Mouse (Mus musculus) kidney, embryonic 14.5 days (tissue): Measurements from ENCODE around the gene Ins2. TPM values are rescaled to one million over a fixed set of nuclear protein-coding genes. Genes with fewer than 3 reads are reported as not detected.

Experiments used
- ATAC-seq: fragments of 200-750 bp; cut with Nextera tagmentation; 2 replicates; pipeline ENCODE4 v1.8.0; 2017; ENCODE audit warnings: moderate number of reproducible peaks, mild to moderate bottlenecking, moderate TSS enrichment, moderate library complexity; ENCODE audit not compliant: low FRiP score, low TSS enrichment
- H3K27ac ChIP-seq: fragments of 300-500 bp; sonication (generic); 2 replicates; pipeline ENCODE4 v1.5.1; 2014; ENCODE audit warnings: low read depth, mild to moderate bottlenecking, low read length, moderate library complexity, mixed read lengths
- H3K27me3 ChIP-seq: fragments of 300-500 bp; sonication (generic); 2 replicates; pipeline ENCODE4 v1.6.1; 2014; ENCODE audit warnings: mild to moderate bottlenecking, low read length; ENCODE audit not compliant: control insufficient read depth, insufficient read depth
- H3K36me3 ChIP-seq: fragments of 300-500 bp; sonication (generic); 2 replicates; pipeline ENCODE4 v1.6.1; 2014; ENCODE audit warnings: low read length, mixed read lengths; ENCODE audit not compliant: control insufficient read depth, insufficient read depth
- H3K4me1 ChIP-seq: fragments of 300-500 bp; sonication (generic); 2 replicates; pipeline ENCODE4 v1.6.1; 2014; ENCODE audit warnings: low read length, mixed read lengths; ENCODE audit not compliant: control insufficient read depth, insufficient read depth
- H3K4me2 ChIP-seq: fragments of 300-500 bp; sonication (generic); replicated peaks from 2 replicates; pipeline ENCODE4 v1.6.1; 2014; ENCODE audit warnings: low read depth, mild to moderate bottlenecking, low read length
- H3K4me3 ChIP-seq: fragments of 300-500 bp; sonication (generic); 2 replicates; pipeline ENCODE4 v1.5.1; 2014; ENCODE audit warnings: mild to moderate bottlenecking, low read length
- H3K9ac ChIP-seq: fragments of 300-500 bp; sonication (generic); 2 replicates; pipeline ENCODE4 v1.6.1; 2014; ENCODE audit warnings: low read depth, mild to moderate bottlenecking, low read length, moderate library complexity
- H3K9me3 ChIP-seq: fragments of 300-500 bp; sonication (generic); 2 replicates; pipeline ENCODE4 v1.6.1; 2016; ENCODE audit warnings: low read length; ENCODE audit not compliant: control insufficient read depth
- WGBS: fragments of 180-500 bp; shearing (Covaris S2); extraction: QIAGEN DNeasy Blood & Tissue Kit; methylation state at CpG from one replicate; pipeline ENCODE4 v1.1.7; 2014; 5-methylcytosine and 5-hydroxymethylcytosine counted together
- polyA plus RNA-seq: library from polyadenylated mRNA; unstranded; fragments of >200 nt; fragmentation: Nextera tagmentation; extraction: Ambion mirVana; gene quantifications from 2 replicates; pipeline ENCODE4 v1.2.1, GENCODE M21; 2014

Ins2 gene
- polyA plus RNA-seq, 1 experiment from 2014 or later = 0.81 TPM

- ATAC-seq = no peak
These were observed 43.8 kb downstream of the Ins2 start for GRCm38 (mm10) chr7:142699334-142699860.

GRCm38 (mm10) chr7:142678611-142679010 lies 64.6 kb downstream of the Ins2 start:
- no peak overlapping the region for H3K4me2 ChIP-seq

More at GRCm38 (mm10) chr7:142699334-142699860, 43.8 kb downstream of the Ins2 start:
- H3K4me2 ChIP-seq = no peak overlapping the region
- WGBS = 69% methylated on average over 5 of the region's 5 CpGs
- H3K4me1 ChIP-seq = no peaks in the 10 kb centered on the region
- no peak overlapping the region for H3K27ac ChIP-seq
- no peak overlapping the region for H3K4me3 ChIP-seq
- no peaks in the 10 kb centered on the region for H3K36me3 ChIP-seq
- no peaks in the 10 kb centered on the region for H3K9me3 ChIP-seq
- no peak overlapping the region for H3K9ac ChIP-seq
- no peaks in the 10 kb centered on the region for H3K27me3 ChIP-seq

DNA sequence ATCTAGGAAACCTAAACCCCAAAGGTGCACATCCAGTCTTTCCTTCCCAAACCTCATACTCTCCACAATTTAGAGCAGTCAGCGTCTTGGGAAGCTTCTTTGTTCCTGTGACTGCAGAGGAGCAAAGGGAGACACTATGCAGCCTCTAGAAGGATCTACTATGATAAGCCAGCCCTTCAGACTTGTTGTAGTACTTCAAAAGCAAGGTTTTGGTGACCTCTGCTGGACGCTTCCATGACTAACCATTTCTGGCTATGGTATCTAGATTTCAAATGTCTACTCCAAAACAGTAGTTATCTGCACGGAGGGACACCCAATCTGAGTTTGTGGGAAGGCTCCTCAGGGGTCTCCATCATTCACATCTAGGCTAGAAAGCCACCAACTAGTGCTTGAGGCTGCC lies 67.5 kb downstream of the Ins2 start:
- 9% methylated on average over 3 of the region's 3 CpGs for WGBS
- no peaks in the 10 kb centered on the region for H3K27me3 ChIP-seq
- H3K27ac ChIP-seq = no peak overlapping the region
- H3K4me3 ChIP-seq = no peak overlapping the region
- ATAC-seq = 0 out of 2 replicates have a peak, but pooled peaks have one; percentile 50
- H3K36me3 ChIP-seq = no peaks in the 10 kb centered on the region
- no peak overlapping the region for H3K9ac ChIP-seq
- H3K4me2 ChIP-seq = no peak overlapping the region
- 0 out of 2 replicates have a peak, but pooled peaks cover 4% of the 10 kb centered on the region for H3K4me1 ChIP-seq
- peaks cover 13% of the 10 kb centered on the region; the same call in 1 of the 2 replicates for H3K9me3 ChIP-seq

More at GRCm38 (mm10) chr7:142678611-142679010, 64.6 kb downstream of the Ins2 start:
- Histone ChIP-seq H3K27ac (no peak overlapping the region), H3K36me3 (no peaks in the 10 kb centered on the region), H3K9ac (no peak overlapping the region), H3K4me1 (0 out of 2 replicates have a peak, but pooled peaks cover 4% of the 10 kb centered on the region), H3K9me3 (no peaks in the 10 kb centered on the region), H3K27me3 (no peaks in the 10 kb centered on the region), H3K4me3 (no peak overlapping the region)
- ATAC-seq = no peak
- WGBS = 90% methylated on average over 3 of the region's 3 CpGs

GRCm38 (mm10) chr7:142675141-142675540 lies 68.0 kb downstream of the Ins2 start:
- no peak overlapping the region for H3K27ac ChIP-seq
- H3K36me3 ChIP-seq = no peaks in the 10 kb centered on the region
- no peak overlapping the region for H3K4me3 ChIP-seq
- WGBS = 63% methylated on average over 6 of the region's 6 CpGs
- no peak overlapping the region for H3K4me2 ChIP-seq
- H3K9me3 ChIP-seq = peaks cover 17% of the 10 kb centered on the region
- 0 out of 2 replicates have a peak, but pooled peaks cover 4% of the 10 kb centered on the region for H3K4me1 ChIP-seq
- ATAC-seq = no peak
- H3K27me3 ChIP-seq = no peaks in the 10 kb centered on the region
- H3K9ac ChIP-seq = no peak overlapping the region

GRCm38 (mm10) chr7:142672120-142672519 lies 71.1 kb downstream of the Ins2 start:
- Histone ChIP-seq H3K4me3 (no peak overlapping the region), H3K9me3 (peaks cover 32% of the 10 kb centered on the region), H3K4me2 (no peak overlapping the region), H3K4me1 (0 out of 2 replicates have a peak, but pooled peaks cover 4% of the 10 kb centered on the region), H3K9ac (no peak overlapping the region), H3K27me3 (no peaks in the 10 kb centered on the region), H3K27ac (no peak overlapping the region), H3K36me3 (no peaks in the 10 kb centered on the region; the same call in 1 of the 2 replicates)
- 23% methylated on average over 4 of the region's 4 CpGs for WGBS
- ATAC-seq = no peak

DNA sequence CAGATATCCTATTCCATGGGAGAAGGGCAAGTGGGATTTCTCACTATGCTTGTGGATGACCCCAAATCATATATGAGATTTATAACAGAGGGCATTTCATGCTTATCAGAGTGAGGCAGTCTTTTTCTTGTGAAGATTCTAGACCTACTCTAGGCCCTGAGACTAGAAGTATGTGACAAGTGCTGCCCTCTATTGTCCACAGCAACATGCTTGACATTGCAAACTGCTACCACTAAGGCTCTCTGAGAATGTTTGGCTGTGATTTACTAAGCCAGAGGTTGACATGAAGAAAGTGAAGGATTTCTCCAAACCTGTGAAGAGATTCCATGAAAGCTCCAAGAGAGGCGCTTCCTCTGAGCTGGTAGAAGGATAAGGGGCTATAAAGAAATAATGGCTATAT lies 72.1 kb downstream of the Ins2 start:
- Histone ChIP-seq H3K4me3 (no peak overlapping the region), H3K9ac (no peak overlapping the region), H3K9me3 (peaks cover 32% of the 10 kb centered on the region), H3K36me3 (no peaks in the 10 kb centered on the region; the same call in 1 of the 2 replicates), H3K27ac (no peak overlapping the region), H3K4me2 (no peak overlapping the region), H3K27me3 (peaks cover 2% of the 10 kb centered on the region; the same call in 1 of the 2 replicates), H3K4me1 (0 out of 2 replicates have a peak, but pooled peaks cover 4% of the 10 kb centered on the region)
- no peak for ATAC-seq
- WGBS = 89% methylated on average over 1 of the region's 1 CpGs

- Histone ChIP-seq H3K27ac (no peak within 1 kb of the TSS), H3K9ac (no peak within 1 kb of the TSS), H3K9me3 (peaks cover 32% of the 10 kb centered on the region), H3K4me2 (no peak within 1 kb of the TSS), H3K27me3 (peaks cover 13% of the 10 kb centered on the region), H3K4me1 (no peaks in the 10 kb centered on the region), H3K4me3 (no peak within 1 kb of the TSS), H3K36me3 (peaks cover 3% of the 10 kb centered on the region; the same call in 1 of the 2 replicates)
- no peak for ATAC-seq
- WGBS = 86% methylated on average over 23 of the region's 23 CpGs
These were observed 73.2 kb downstream of the Ins2 start, which contains the start of gene Gm49394 for GRCm38 (mm10) chr7:142669751-142670625. Gene Gm49394, minus strand, starts transcription at chr7:142669942.

DNA sequence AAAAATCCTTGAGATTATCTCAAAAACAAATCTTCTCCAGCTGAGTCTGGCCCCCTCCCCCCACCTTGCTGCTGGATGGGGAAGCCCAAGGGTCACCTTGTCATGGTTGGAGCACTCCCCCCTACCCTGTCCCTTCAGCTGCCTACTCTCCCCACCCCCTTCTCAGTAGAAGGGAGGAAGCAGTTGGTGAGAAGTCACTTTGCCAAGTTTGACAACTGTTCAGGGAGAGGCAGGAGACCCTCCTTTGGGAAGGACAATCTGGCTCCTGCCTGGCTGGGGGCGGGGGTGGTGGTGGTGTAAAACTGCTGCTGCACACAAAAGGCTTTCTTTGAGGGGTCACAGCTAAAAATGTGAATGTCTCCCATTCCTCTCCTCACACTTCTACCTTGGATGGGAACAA lies 74.9 kb downstream of the Ins2 start:
- Histone ChIP-seq H3K27ac (no peak overlapping the region), H3K9ac (no peak overlapping the region), H3K4me2 (no peak overlapping the region), H3K4me1 (peaks cover 6% of the 10 kb centered on the region; the same call in 1 of the 2 replicates), H3K4me3 (no peak overlapping the region), H3K36me3 (peaks cover 3% of the 10 kb centered on the region; the same call in 1 of the 2 replicates), H3K27me3 (peaks cover 26% of the 10 kb centered on the region), H3K9me3 (peaks cover 32% of the 10 kb centered on the region)
- 75% methylated on average over 1 of the region's 1 CpGs for WGBS
- ATAC-seq = no peak
